Mouse (Mus musculus): Measurements from ENCODE around the gene Fam104a. TPM values are rescaled to one million over a fixed set of nuclear protein-coding genes. Genes with fewer than 3 reads are reported as not detected.
"Not testable (repeated sequence)": the region's sequence is repeated elsewhere in the genome, so short reads cannot be mapped to it uniquely, and the experiment has no call there.

Fam104a gene
- polyA plus RNA-seq, 1 experiment, result 40.1 TPM

GRCm38 (mm10) chr11:113667122-113667521 lies 16.8 kb downstream of the Fam104a start:
- TF ChIP-seq MAX (IDR thresholded peaks at IDR 0.05), result no peak
- no peak for TF ChIP-seq CEBPB (IDR thresholded peaks at IDR 0.05; ENCODE audit: low read depth)
- no peak for TF ChIP-seq CTCF (IDR thresholded peaks at IDR 0.05; ENCODE audit: control insufficient read depth, insufficient read depth, insufficient read length)
- no peak for TF ChIP-seq MYOD1 (IDR thresholded peaks at IDR 0.05; ENCODE audit: control insufficient read depth, insufficient read length, low read depth)
- TF ChIP-seq FOSL1 (IDR thresholded peaks at IDR 0.05; ENCODE audit: insufficient read depth, low read length, poor library complexity, severe bottlenecking), result no peak
- no peak for TF ChIP-seq USF1 (IDR thresholded peaks at IDR 0.05; ENCODE audit: low read depth)
- TF ChIP-seq MYOG (IDR thresholded peaks at IDR 0.05; ENCODE audit: control insufficient read depth, extremely low read depth, insufficient read length), result no peak
- H3K36me3 ChIP-seq (ENCODE audit: control insufficient read depth, insufficient read depth), result peaks cover 58% of the 10 kb centered on the region
- no peak overlapping the region for H3K4me3 ChIP-seq (ENCODE audit: insufficient read depth, poor library complexity, severe bottlenecking)
- H3K27me3 ChIP-seq (ENCODE audit: control insufficient read depth, insufficient read depth, insufficient read length), result no peaks in the 10 kb centered on the region
- peaks cover 84% of the 10 kb centered on the region for H3K79me2 ChIP-seq (ENCODE audit: control insufficient read depth, insufficient read depth)
- H3K79me3 ChIP-seq (ENCODE audit: low read depth), result peaks cover 53% of the 10 kb centered on the region
- H3ac ChIP-seq (ENCODE audit: control insufficient read depth, insufficient read length, low read depth), result no peak overlapping the region

GRCm38 (mm10) chr11:113666648-113667047 lies 17.3 kb downstream of the Fam104a start:
- Histone ChIP-seq H3K4me3 (ENCODE audit: insufficient read depth, poor library complexity, severe bottlenecking) (no peak overlapping the region), H3K36me3 (ENCODE audit: control insufficient read depth, insufficient read depth) (peaks cover 61% of the 10 kb centered on the region), H3K79me2 (ENCODE audit: control insufficient read depth, insufficient read depth) (peaks cover 79% of the 10 kb centered on the region), H3K79me3 (ENCODE audit: low read depth) (peaks cover 50% of the 10 kb centered on the region), H3K27me3 (ENCODE audit: control insufficient read depth, insufficient read depth, insufficient read length) (no peaks in the 10 kb centered on the region), H3ac (ENCODE audit: control insufficient read depth, insufficient read length, low read depth) (no peak overlapping the region)
- TF ChIP-seq CEBPB (IDR thresholded peaks at IDR 0.05; ENCODE audit: low read depth) (no peak), MYOD1 (IDR thresholded peaks at IDR 0.05; ENCODE audit: control insufficient read depth, insufficient read length, low read depth) (no peak), MAX (IDR thresholded peaks at IDR 0.05) (no peak)

GRCm38 (mm10) chr11:113666205-113666604 lies 17.8 kb downstream of the Fam104a start:
- Histone ChIP-seq H3K36me3 (ENCODE audit: control insufficient read depth, insufficient read depth) (peaks cover 61% of the 10 kb centered on the region), H3K4me3 (ENCODE audit: insufficient read depth, poor library complexity, severe bottlenecking) (no peak overlapping the region), H3K79me3 (ENCODE audit: low read depth) (peaks cover 46% of the 10 kb centered on the region), H3K27me3 (ENCODE audit: control insufficient read depth, insufficient read depth, insufficient read length) (no peaks in the 10 kb centered on the region), H3K79me2 (ENCODE audit: control insufficient read depth, insufficient read depth) (peaks cover 75% of the 10 kb centered on the region), H3ac (ENCODE audit: control insufficient read depth, insufficient read length, low read depth) (no peak overlapping the region)
- TF ChIP-seq CTCF (IDR thresholded peaks at IDR 0.05; ENCODE audit: control insufficient read depth, insufficient read depth, insufficient read length) (no peak), MYOG (IDR thresholded peaks at IDR 0.05; ENCODE audit: control insufficient read depth, extremely low read depth, insufficient read length) (no peak), FOSL1 (IDR thresholded peaks at IDR 0.05; ENCODE audit: insufficient read depth, low read length, poor library complexity, severe bottlenecking) (no peak), MAX (IDR thresholded peaks at IDR 0.05) (no peak), CEBPB (IDR thresholded peaks at IDR 0.05; ENCODE audit: low read depth) (no peak), USF1 (IDR thresholded peaks at IDR 0.05; ENCODE audit: low read depth) (no peak), MYOD1 (IDR thresholded peaks at IDR 0.05; ENCODE audit: control insufficient read depth, insufficient read length, low read depth) (no peak)

GRCm38 (mm10) chr11:113664279-113664678 lies 19.7 kb downstream of the Fam104a start:
- peaks cover 56% of the 10 kb centered on the region for H3K79me2 ChIP-seq (ENCODE audit: control insufficient read depth, insufficient read depth)
- H3K36me3 ChIP-seq (ENCODE audit: control insufficient read depth, insufficient read depth), result peaks cover 49% of the 10 kb centered on the region
- no peak overlapping the region for H3K4me3 ChIP-seq (ENCODE audit: insufficient read depth, poor library complexity, severe bottlenecking)
- no peak overlapping the region for H3ac ChIP-seq (ENCODE audit: control insufficient read depth, insufficient read length, low read depth)
- TF ChIP-seq MYOD1 (IDR thresholded peaks at IDR 0.05; ENCODE audit: control insufficient read depth, insufficient read length, low read depth) (no peak), MYOG (IDR thresholded peaks at IDR 0.05; ENCODE audit: control insufficient read depth, extremely low read depth, insufficient read length) (no peak), FOSL1 (IDR thresholded peaks at IDR 0.05; ENCODE audit: insufficient read depth, low read length, poor library complexity, severe bottlenecking) (no peak), USF1 (IDR thresholded peaks at IDR 0.05; ENCODE audit: low read depth) (no peak), CTCF (IDR thresholded peaks at IDR 0.05; ENCODE audit: control insufficient read depth, insufficient read depth, insufficient read length) (no peak), CEBPB (IDR thresholded peaks at IDR 0.05; ENCODE audit: low read depth) (no peak), MAX (IDR thresholded peaks at IDR 0.05) (no peak)
- H3K27me3 ChIP-seq (ENCODE audit: control insufficient read depth, insufficient read depth, insufficient read length), result no peaks in the 10 kb centered on the region
- H3K79me3 ChIP-seq (ENCODE audit: low read depth), result peaks cover 32% of the 10 kb centered on the region

- Histone ChIP-seq H3K4me3 (ENCODE audit: insufficient read depth, poor library complexity, severe bottlenecking) (no peak overlapping the region), H3ac (ENCODE audit: control insufficient read depth, insufficient read length, low read depth) (no peak overlapping the region), H3K79me3 (ENCODE audit: low read depth) (peaks cover 17% of the 10 kb centered on the region), H3K79me2 (ENCODE audit: control insufficient read depth, insufficient read depth) (peaks cover 32% of the 10 kb centered on the region), H3K36me3 (ENCODE audit: control insufficient read depth, insufficient read depth) (peaks cover 57% of the 10 kb centered on the region), H3K27me3 (ENCODE audit: control insufficient read depth, insufficient read depth, insufficient read length) (no peaks in the 10 kb centered on the region)
- TF ChIP-seq MYOG (IDR thresholded peaks at IDR 0.05; ENCODE audit: control insufficient read depth, extremely low read depth, insufficient read length), result no peak
- no peak for TF ChIP-seq USF1 (IDR thresholded peaks at IDR 0.05; ENCODE audit: low read depth)
- TF ChIP-seq FOSL1 (IDR thresholded peaks at IDR 0.05; ENCODE audit: insufficient read depth, low read length, poor library complexity, severe bottlenecking), result no peak
- no peak for TF ChIP-seq CTCF (IDR thresholded peaks at IDR 0.05; ENCODE audit: control insufficient read depth, insufficient read depth, insufficient read length)
Measured at GRCm38 (mm10) chr11:113661835-113662351, 22.1 kb downstream of the Fam104a start.

GRCm38 (mm10) chr11:113660940-113661339 lies 23.0 kb downstream of the Fam104a start:
- H3ac ChIP-seq (ENCODE audit: control insufficient read depth, insufficient read length, low read depth), result no peak overlapping the region
- H3K79me3 ChIP-seq (ENCODE audit: low read depth), result peaks cover 12% of the 10 kb centered on the region
- TF ChIP-seq MYOD1 (IDR thresholded peaks at IDR 0.05; ENCODE audit: control insufficient read depth, insufficient read length, low read depth), result no peak
- no peak for TF ChIP-seq MYOG (IDR thresholded peaks at IDR 0.05; ENCODE audit: control insufficient read depth, extremely low read depth, insufficient read length)
- no peak for TF ChIP-seq FOSL1 (IDR thresholded peaks at IDR 0.05; ENCODE audit: insufficient read depth, low read length, poor library complexity, severe bottlenecking)
- TF ChIP-seq MAX (IDR thresholded peaks at IDR 0.05), result no peak
- TF ChIP-seq USF1 (IDR thresholded peaks at IDR 0.05; ENCODE audit: low read depth), result no peak
- no peak for TF ChIP-seq CEBPB (IDR thresholded peaks at IDR 0.05; ENCODE audit: low read depth)
- TF ChIP-seq CTCF (IDR thresholded peaks at IDR 0.05; ENCODE audit: control insufficient read depth, insufficient read depth, insufficient read length), result no peak
- no peak overlapping the region for H3K4me3 ChIP-seq (ENCODE audit: insufficient read depth, poor library complexity, severe bottlenecking)
- no peaks in the 10 kb centered on the region for H3K27me3 ChIP-seq (ENCODE audit: control insufficient read depth, insufficient read depth, insufficient read length)
- H3K79me2 ChIP-seq (ENCODE audit: control insufficient read depth, insufficient read depth), result peaks cover 22% of the 10 kb centered on the region
- peaks cover 65% of the 10 kb centered on the region for H3K36me3 ChIP-seq (ENCODE audit: control insufficient read depth, insufficient read depth)

- H3K79me3 ChIP-seq (ENCODE audit: low read depth), result peaks cover 12% of the 10 kb centered on the region
- not testable (repeated sequence) for H3K4me3 ChIP-seq (ENCODE audit: insufficient read depth, poor library complexity, severe bottlenecking); H3ac ChIP-seq (ENCODE audit: control insufficient read depth, insufficient read length, low read depth); H3K27me3 ChIP-seq (ENCODE audit: control insufficient read depth, insufficient read depth, insufficient read length)
- peaks cover 65% of the 10 kb centered on the region for H3K36me3 ChIP-seq (ENCODE audit: control insufficient read depth, insufficient read depth)
- peaks cover 19% of the 10 kb centered on the region for H3K79me2 ChIP-seq (ENCODE audit: control insufficient read depth, insufficient read depth)
Measured at GRCm38 (mm10) chr11:113660213-113660612, 23.7 kb downstream of the Fam104a start.
